Mouse (Mus musculus) cerebellum, adult 2 months (tissue): ENCODE data around the gene Atf7ip.

ENCODE experiments used
- CTCF ChIP-seq: fragments of 200-500 bp; IDR thresholded peaks from 2 replicates; pipeline ENCODE4 v1.5.1; 2011; ENCODE audit warnings: low read depth, mild to moderate bottlenecking, control low read depth, low read length, moderate library complexity, borderline replicate concordance; ENCODE audit not compliant: insufficient read depth
- POLR2A ChIP-seq: fragments of 200-500 bp; IDR thresholded peaks from 2 replicates; pipeline ENCODE4 v1.6.1; 2011; ENCODE audit warnings: low read length, control low read depth, borderline replicate concordance; ENCODE audit not compliant: insufficient read depth

- TF ChIP-seq POLR2A, result no peak
- no peak for TF ChIP-seq CTCF
Measured at GRCm38 (mm10) chr6:136659226-136659625, 153.3 kb downstream of the Atf7ip start.
